Mouse (Mus musculus): ENCODE data around the gene St6galnac5. TPM values are rescaled to one million over a fixed set of nuclear protein-coding genes. Genes with fewer than 3 reads are reported as not detected.

Gene St6galnac5
- total RNA-seq, 4 experiments from 2014 or later = 0.07 to 0.38 (median 0.15) TPM

DNA sequence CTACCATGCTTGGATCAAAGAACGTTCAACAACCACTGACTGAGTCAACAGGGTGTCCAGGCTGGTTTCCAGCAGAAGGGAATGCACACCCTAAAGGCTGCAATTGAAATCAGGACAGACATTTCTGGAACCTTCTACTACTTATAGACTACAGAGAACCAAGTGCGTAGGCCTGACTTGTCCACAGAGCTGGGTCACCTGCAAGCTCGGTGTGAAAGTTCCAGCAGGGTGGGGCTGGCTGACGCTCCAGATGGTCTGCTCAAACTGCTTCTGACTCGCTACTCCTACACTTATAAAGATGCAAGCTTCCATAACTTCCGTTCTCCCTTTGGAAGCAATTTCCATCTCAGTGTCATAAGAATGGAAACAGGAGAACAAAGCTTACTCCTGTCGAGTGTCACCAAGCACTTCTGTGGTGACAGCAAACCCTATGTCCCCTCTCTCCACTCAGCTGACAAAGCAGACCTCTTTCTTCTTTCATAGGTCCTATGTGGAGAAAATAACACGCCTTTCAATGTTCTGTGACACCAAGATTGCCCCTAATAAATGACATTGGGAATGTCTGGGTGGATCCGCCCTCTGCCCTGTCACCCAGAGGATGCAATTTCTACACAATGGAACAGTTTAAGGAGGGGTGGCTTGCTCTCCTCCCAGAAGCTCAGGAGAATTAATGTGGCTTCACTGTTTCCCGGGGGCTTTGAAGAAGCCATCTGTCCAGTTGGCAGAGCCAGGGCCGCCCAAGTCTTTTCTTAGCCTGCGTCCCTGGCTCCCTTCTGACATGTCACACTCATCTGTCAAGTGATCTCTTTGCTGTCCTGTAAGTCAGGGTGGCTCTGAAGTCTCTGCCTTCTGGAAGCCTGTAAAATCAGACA, 114.2 kb downstream of the St6galnac5 start:
- no peak for DNase-seq (ENCODE audit: low spot score in 2 of 2)

- DNase-seq (ENCODE audit: low spot score in 2 of 2) = no peak
Measured at GRCm38 (mm10) chr3:152866035-152866965, 115.7 kb downstream of the St6galnac5 start.

GRCm38 (mm10) chr3:152861978-152862377, 120.1 kb downstream of the St6galnac5 start:
- no peak for DNase-seq (ENCODE audit: low spot score in 2 of 2)

DNA sequence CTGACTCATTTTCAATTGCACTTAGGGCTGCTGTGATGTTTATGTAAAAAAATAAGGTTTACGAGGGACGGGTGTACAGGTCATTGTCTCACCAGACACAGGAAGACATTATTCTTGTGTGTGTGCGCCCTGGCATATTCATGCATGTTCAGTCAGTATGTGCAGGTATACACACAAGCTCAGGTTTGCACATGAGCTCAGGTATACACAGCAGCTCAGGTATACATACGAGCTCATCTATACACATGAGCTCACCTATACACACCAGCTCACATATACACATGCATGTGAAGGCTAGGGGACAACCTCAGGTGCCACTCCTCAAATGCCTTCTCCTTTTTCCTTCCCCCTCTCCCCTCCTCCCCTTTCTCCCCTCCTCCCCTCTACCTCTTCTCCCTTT, 120.6 kb downstream of the St6galnac5 start:
- DNase-seq (ENCODE audit: low spot score in 2 of 2) = no peak

GRCm38 (mm10) chr3:152856095-152856494, 126.0 kb downstream of the St6galnac5 start:
- DNase-seq (ENCODE audit: low spot score in 2 of 2) = no peak

- DNase-seq (ENCODE audit: low spot score in 2 of 2) = no peak
Measured at GRCm38 (mm10) chr3:152855006-152855614, 126.9 kb downstream of the St6galnac5 start.

- DNase-seq (ENCODE audit: low spot score in 2 of 2) = no peak
Measured at GRCm38 (mm10) chr3:152843925-152844324, 138.1 kb downstream of the St6galnac5 start.

DNA sequence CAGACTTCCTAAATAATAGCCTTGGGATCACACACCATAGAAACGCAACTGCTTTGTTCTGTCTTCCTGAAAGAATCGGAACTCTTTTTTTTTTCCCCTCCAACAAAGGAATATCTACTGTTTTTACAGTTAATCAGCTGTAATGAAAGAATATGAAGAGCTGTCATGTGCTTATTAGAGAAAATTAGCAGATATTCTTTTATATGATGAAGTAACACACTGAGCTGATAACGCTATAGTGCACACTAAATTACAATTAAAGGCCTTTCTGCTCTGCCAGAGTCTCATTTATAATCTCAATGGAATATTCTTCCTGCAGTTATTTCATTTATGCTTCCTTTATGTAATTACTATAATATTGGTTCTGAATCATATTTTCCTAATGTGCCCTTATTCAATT, 139.4 kb downstream of the St6galnac5 start:
- no peak for DNase-seq (ENCODE audit: low spot score in 2 of 2)

DNA sequence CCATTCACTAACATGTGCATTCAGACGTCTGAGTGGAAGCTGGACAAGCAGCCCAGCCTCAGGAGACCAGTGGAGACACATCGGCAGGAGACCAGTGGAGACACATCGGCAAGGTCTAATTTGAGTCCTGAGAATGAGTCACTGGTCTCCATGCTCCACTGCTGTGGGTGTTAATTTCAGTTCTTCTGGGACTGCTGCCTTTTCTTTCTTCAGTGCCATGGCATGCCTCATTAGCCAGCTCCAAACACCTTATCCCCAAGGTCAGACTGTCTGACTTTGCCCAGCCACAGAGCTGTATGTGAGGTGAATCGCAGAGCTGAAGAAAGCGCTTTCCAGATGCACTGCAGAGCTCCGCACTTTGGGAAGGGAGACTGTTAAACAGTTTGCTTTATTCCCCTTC, 140.8 kb downstream of the St6galnac5 start:
- DNase-seq (ENCODE audit: low spot score in 2 of 2) = no peak

DNA sequence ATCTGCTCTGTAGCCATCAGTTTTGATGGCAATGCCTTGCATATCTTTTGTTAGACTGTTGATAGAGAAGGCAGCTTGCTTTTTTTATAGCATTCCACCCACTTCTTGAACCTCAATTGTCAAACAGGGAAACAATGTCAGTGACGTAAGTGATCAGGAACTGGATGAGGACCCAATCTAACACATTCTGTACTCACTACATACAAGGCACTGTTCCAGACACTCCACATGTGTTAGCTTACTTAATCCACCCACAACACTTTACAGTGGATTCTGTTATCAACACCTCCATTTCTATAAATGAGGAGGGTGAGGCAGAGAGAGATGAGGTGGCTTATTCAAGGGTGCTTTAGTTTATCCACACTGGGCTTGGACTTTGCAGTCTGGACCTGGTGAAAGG, 144.1 kb downstream of the St6galnac5 start:
- no peak for DNase-seq (ENCODE audit: low spot score in 2 of 2)

- no peak for DNase-seq (ENCODE audit: low spot score in 2 of 2)
Measured at GRCm38 (mm10) chr3:152837407-152837806, 144.6 kb downstream of the St6galnac5 start.

- no peak for DNase-seq (ENCODE audit: low spot score in 2 of 2)
Measured at GRCm38 (mm10) chr3:152832436-152832835, 149.6 kb downstream of the St6galnac5 start.

- DNase-seq (ENCODE audit: low spot score in 2 of 2) = no peak
Measured at GRCm38 (mm10) chr3:152831974-152832373, 150.1 kb downstream of the St6galnac5 start.

GRCm38 (mm10) chr3:152831377-152831776, 150.7 kb downstream of the St6galnac5 start:
- no peak for DNase-seq (ENCODE audit: low spot score in 2 of 2)

GRCm38 (mm10) chr3:152821202-152821601, 160.8 kb downstream of the St6galnac5 start:
- DNase-seq (ENCODE audit: low spot score in 2 of 2) = peak in 1 of 2 experiments; percentile 7

DNA sequence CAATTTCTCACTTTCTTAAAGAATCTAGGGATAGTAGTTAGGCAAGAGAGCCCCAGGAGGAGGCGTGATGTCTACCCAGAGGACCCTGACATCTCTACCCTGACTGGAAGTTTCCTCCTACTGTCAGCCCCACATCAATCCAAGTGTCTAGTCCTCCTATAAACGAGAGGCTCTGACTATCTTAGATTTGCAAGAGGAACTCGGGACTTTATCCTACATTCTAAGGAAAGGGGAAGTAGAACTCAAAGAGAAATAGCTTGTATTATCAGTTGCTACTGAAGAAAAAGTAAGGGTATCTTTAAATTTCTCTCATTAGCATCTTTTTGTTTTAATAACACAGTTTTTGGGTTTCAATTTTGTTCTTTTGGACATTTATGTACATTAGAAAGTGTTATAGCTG, 161.6 kb downstream of the St6galnac5 start:
- no peak for DNase-seq (ENCODE audit: low spot score in 2 of 2)

DNA sequence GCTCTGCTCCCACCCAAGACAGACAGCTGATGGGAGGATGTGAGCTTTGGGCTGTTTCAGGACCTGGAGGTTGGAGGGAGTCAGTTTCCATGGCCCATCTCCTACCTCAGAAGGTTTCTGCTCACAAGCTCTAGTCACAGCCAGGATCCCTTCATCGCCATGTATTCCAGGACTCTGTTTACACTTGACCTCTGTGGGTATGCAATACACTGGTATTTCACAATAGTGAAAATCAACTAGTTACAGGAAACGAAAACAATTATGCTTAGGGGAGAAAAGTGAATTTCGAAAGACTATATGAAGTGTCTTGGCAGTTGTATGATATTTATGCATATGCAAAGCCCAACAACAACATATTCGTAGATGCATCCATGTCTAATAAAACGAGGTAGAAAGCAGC, 166.9 kb downstream of the St6galnac5 start:
- DNase-seq (ENCODE audit: low spot score in 2 of 2) = no peak

GRCm38 (mm10) chr3:152813905-152814304, 168.1 kb downstream of the St6galnac5 start:
- no peak for DNase-seq (ENCODE audit: low spot score in 2 of 2)

GRCm38 (mm10) chr3:152799738-152800431, 182.2 kb downstream of the St6galnac5 start:
- DNase-seq (ENCODE audit: low spot score in 2 of 2) = no peak

- DNase-seq (ENCODE audit: low spot score in 2 of 2) = no peak
Measured at GRCm38 (mm10) chr3:152797354-152797753, 184.7 kb downstream of the St6galnac5 start.

GRCm38 (mm10) chr3:152796216-152796615, 185.8 kb downstream of the St6galnac5 start:
- DNase-seq (ENCODE audit: low spot score in 2 of 2) = no peak
